Mouse (Mus musculus) stomach, embryonic 15.5 days (tissue): Measurements from ENCODE around the gene Bud13. TPM values are rescaled to one million over a fixed set of nuclear protein-coding genes. Genes with fewer than 3 reads are reported as not detected.

Source experiments
- ATAC-seq: fragments of 200-750 bp; cut with Nextera tagmentation; 2 replicates; pipeline ENCODE4 v1.8.0; 2017; ENCODE audit warnings: low read depth, moderate number of reproducible peaks, moderate TSS enrichment; ENCODE audit not compliant: insufficient read depth, low FRiP score
- H3K27ac ChIP-seq: fragments of 300-500 bp; sonication (generic); 2 replicates; pipeline ENCODE4 v1.5.1; 2015; ENCODE audit warnings: mild to moderate bottlenecking, inconsistent platforms
- H3K27me3 ChIP-seq: fragments of 300-500 bp; sonication (generic); replicated peaks from 2 replicates; pipeline ENCODE4 v1.6.1; 2015; ENCODE audit warnings: inconsistent platforms
- H3K36me3 ChIP-seq: fragments of 300-500 bp; sonication (generic); 2 replicates; pipeline ENCODE4 v1.6.1; 2015; ENCODE audit warnings: inconsistent platforms
- H3K4me1 ChIP-seq: fragments of 300-500 bp; sonication (generic); 2 replicates; pipeline ENCODE4 v1.6.1; 2015; ENCODE audit warnings: inconsistent platforms
- H3K4me2 ChIP-seq: fragments of 300-500 bp; sonication (generic); 2 replicates; pipeline ENCODE4 v1.6.1; 2015; ENCODE audit warnings: mild to moderate bottlenecking, inconsistent platforms
- H3K4me3 ChIP-seq: fragments of 300-500 bp; sonication (generic); replicated peaks from 2 replicates; pipeline ENCODE4 v1.5.1; 2015; ENCODE audit warnings: inconsistent platforms
- H3K9ac ChIP-seq: fragments of 300-500 bp; sonication (generic); 2 replicates; pipeline ENCODE4 v1.6.1; 2015; ENCODE audit warnings: inconsistent platforms
- H3K9me3 ChIP-seq: fragments of 300-500 bp; sonication (generic); 2 replicates; pipeline ENCODE4 v1.6.1; 2016; ENCODE audit warnings: inconsistent platforms
- WGBS: fragments of 180-500 bp; shearing (Covaris S2); methylation state at CpG from one replicate; pipeline ENCODE4 v1.1.7; 2015; 5-methylcytosine and 5-hydroxymethylcytosine counted together
- polyA plus RNA-seq: library from polyadenylated mRNA; unstranded; fragments of >200 nt; fragmentation: Nextera tagmentation; extraction: Ambion mirVana; gene quantifications from 2 replicates; pipeline ENCODE4 v1.2.1, GENCODE M21; 2015

The Bud13 gene
- polyA plus RNA-seq, 1 experiment from 2014 or later: 18.8 TPM

DNA sequence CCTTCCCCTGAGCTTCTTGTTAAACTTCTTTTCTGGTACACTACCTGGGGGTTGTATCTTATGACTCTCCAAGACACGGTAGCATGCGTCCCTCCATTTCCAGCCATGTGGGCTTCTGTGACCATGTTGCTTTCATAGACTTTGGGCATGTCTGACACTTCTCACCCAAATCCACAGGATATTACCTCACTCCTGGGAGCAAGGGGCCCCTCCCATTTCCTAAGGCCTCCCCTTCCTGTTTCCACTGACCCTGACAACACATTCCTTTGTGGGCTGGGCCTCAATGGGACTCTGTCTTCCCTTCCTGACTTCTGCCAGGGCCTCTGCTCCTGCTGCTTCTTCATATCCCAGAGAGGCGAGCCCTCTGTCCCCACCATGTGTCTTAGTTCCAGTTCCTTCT lies 25.3 kb upstream of the Bud13 start:
- Histone ChIP-seq H3K36me3 (no peaks in the 10 kb centered on the region), H3K9me3 (no peaks in the 10 kb centered on the region), H3K9ac (no peak overlapping the region), H3K4me2 (no peak overlapping the region), H3K4me3 (no peak overlapping the region), H3K4me1 (no peaks in the 10 kb centered on the region), H3K27me3 (no peaks in the 10 kb centered on the region), H3K27ac (no peak overlapping the region)
- ATAC-seq: no peak
- WGBS: 84% methylated on average over 3 of the region's 3 CpGs

DNA sequence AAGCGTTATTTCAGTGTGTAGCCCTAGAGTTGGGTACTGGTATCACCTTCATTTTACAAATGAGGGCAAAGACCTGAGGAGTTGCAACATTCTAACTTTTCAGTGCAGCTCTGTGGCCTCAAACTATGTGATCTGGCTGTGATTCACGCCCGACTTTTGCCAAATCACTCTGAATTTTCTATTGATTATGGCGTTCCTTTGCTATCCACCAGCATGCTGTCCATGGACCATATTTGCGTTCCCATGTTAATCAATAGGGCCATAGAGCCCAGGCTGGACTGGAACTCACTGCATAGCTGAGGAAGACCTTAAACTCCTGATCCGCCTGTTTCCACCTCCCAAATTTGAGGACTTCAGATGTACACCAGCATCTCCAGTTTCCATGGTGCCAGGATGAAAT lies 23.7 kb upstream of the Bud13 start:
- no peak overlapping the region for H3K9ac ChIP-seq
- no peak for ATAC-seq
- 82% methylated on average over 6 of the region's 6 CpGs for WGBS
- H3K27ac ChIP-seq: no peak overlapping the region
- no peaks in the 10 kb centered on the region for H3K9me3 ChIP-seq
- H3K4me3 ChIP-seq: no peak overlapping the region
- no peak overlapping the region for H3K4me2 ChIP-seq
- no peaks in the 10 kb centered on the region for H3K4me1 ChIP-seq
- H3K36me3 ChIP-seq: no peaks in the 10 kb centered on the region
- H3K27me3 ChIP-seq: no peaks in the 10 kb centered on the region

DNA sequence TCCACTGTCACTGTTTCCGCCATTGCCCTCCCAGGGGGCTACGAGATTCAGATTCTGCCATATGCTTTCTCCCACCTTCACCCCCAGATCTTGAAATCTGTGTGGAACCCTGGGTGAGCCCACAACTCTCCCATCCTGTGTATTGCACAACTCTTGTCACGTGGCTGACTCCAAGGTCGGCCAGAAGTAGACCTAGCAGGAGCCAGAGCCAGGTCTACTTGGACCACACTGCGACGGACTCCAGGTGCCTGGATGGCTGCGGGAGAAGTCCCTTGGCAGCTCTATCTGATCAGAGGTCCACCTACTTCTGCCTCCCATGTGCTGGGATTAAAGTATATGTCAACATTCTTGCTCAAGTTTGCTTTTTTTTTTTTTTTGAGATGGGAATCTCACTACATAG lies 21.7 kb upstream of the Bud13 start:
- Histone ChIP-seq H3K9ac (no peak overlapping the region), H3K27me3 (no peaks in the 10 kb centered on the region), H3K4me2 (no peak overlapping the region), H3K9me3 (no peaks in the 10 kb centered on the region), H3K4me1 (no peaks in the 10 kb centered on the region), H3K4me3 (no peak overlapping the region), H3K36me3 (no peaks in the 10 kb centered on the region), H3K27ac (no peak overlapping the region)
- WGBS: 81% methylated on average over 7 of the region's 7 CpGs
- no peak for ATAC-seq

DNA sequence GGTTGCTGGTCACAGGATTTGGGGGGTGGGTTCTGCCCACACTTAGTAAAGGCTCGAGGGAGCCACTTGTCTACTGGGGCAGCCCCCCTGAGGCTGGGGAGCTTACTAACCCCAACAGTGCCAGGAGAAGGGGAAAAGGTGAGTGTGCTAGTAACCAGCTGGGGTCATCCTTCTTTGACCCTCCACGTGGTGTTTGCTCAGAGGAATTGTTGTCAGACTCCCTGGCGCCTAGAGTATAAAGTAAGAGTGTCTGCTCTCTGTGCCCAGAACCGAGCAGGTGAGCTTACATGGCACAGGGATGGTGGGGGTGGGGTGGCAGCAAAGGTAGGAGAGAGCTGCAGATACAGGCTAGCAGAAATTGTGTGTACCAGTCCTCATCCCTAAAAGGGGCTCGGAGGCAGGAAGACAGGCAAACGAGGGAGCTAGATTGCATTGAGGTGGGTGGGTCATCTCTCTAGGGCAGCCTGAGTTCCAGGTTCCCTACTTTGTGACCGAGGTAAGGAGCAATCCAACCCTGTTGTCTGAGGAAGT lies 14.4 kb upstream of the Bud13 start, which contains the start of gene Apoa5:
TSS of gene Apoa5 (plus strand) at position 291 of the 531 bp plus-strand sequence.
- H3K9me3 ChIP-seq: no peaks in the 10 kb centered on the region
- peaks cover 16% of the 10 kb centered on the region; the same call in 1 of the 2 replicates for H3K27me3 ChIP-seq
- no peak within 1 kb of the TSS for H3K27ac ChIP-seq
- H3K9ac ChIP-seq: no peak within 1 kb of the TSS
- H3K36me3 ChIP-seq: no peaks in the 10 kb centered on the region
- H3K4me3 ChIP-seq: no peak within 1 kb of the TSS
- no peak for ATAC-seq
- H3K4me2 ChIP-seq: no peak within 1 kb of the TSS
- 41% methylated on average over 7 of the region's 7 CpGs for WGBS
- H3K4me1 ChIP-seq: 0 out of 2 replicates have a peak, but pooled peaks cover under 1% of the 10 kb centered on the region

DNA sequence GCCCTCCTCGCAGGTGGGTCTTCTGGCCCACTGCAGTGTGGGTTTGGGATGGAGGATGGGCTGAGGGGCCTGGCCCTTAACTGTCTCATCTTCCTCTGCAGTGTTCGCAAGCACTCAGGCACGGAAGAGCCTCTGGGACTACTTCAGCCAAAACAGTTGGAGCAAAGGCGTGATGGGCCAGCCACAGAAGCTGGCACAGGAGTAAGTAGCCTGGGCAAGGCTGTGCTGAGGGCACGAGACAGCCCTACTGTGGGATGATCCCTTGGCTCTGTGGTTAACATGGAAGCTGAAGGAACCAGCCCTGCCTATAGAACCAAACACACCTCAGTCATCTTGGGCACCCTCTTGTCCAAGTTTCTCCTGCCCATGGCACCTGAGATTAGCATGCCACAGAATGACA lies 13.7 kb upstream of the Bud13 start:
- 90% methylated on average over 5 of the region's 5 CpGs for WGBS
- Histone ChIP-seq H3K4me3 (no peak overlapping the region), H3K27me3 (peaks cover 16% of the 10 kb centered on the region; the same call in 1 of the 2 replicates), H3K4me1 (peaks cover 7% of the 10 kb centered on the region), H3K36me3 (no peaks in the 10 kb centered on the region), H3K9ac (no peak overlapping the region), H3K27ac (no peak overlapping the region), H3K9me3 (no peaks in the 10 kb centered on the region), H3K4me2 (no peak overlapping the region)
- ATAC-seq: no peak

DNA sequence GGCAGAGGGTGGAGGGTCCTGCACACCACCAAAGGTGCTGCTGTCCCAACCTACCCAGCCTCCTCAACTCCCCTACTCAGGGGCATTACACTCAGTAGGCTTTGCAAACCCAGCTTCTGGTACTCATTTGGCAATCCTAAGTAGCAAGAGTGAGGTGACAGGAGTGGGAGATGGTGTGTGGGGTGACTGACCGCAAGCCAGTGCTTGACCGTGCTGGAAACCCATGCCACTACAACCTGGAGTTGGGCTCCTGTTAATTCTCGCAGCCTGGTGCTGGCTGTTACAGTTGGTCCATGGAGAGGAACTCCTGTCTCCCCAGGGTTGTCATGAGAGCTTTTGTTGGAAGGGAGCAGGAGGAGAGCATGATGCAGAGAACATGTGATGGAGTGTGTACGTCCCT lies 12.0 kb upstream of the Bud13 start:
- Histone ChIP-seq H3K9ac (no peak overlapping the region), H3K4me1 (peaks cover 7% of the 10 kb centered on the region), H3K27me3 (peaks cover 16% of the 10 kb centered on the region; the same call in 1 of the 2 replicates), H3K9me3 (no peaks in the 10 kb centered on the region), H3K27ac (no peak overlapping the region), H3K4me2 (no peak overlapping the region), H3K36me3 (peaks cover 10% of the 10 kb centered on the region), H3K4me3 (no peak overlapping the region)
- no peak for ATAC-seq
- 92% methylated on average over 4 of the region's 4 CpGs for WGBS

DNA sequence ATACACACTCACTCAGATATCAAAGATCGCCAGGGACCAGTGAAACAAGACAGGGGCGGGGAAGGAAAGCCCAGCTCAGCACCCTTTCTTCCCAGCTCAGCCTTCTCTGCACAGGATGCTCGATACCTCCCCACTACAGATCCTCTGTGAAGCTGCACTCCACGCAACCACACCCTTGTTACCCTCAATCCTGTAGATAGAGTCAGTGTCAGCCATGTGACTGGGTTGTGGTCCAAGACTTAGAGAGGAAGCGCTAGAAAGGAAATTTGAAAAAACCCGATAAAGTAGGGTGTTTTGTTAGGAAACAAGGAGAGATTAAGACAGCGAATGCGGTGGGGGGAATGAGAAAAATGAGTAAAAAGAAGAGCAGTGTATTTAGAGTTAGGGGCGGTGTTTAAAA lies 10.7 kb upstream of the Bud13 start:
- Histone ChIP-seq H3K4me3 (peak overlapping the region; percentile 92; the same call in 1 of the 2 replicates), H3K9me3 (no peaks in the 10 kb centered on the region), H3K4me1 (peaks cover 7% of the 10 kb centered on the region), H3K27ac (no peak overlapping the region), H3K9ac (no peak overlapping the region), H3K4me2 (peak overlapping the region; percentile 73; the same call in 1 of the 2 replicates), H3K36me3 (peaks cover 23% of the 10 kb centered on the region), H3K27me3 (peaks cover 16% of the 10 kb centered on the region; the same call in 1 of the 2 replicates)
- 78% methylated on average over 9 of the region's 9 CpGs for WGBS
- ATAC-seq: no peak

DNA sequence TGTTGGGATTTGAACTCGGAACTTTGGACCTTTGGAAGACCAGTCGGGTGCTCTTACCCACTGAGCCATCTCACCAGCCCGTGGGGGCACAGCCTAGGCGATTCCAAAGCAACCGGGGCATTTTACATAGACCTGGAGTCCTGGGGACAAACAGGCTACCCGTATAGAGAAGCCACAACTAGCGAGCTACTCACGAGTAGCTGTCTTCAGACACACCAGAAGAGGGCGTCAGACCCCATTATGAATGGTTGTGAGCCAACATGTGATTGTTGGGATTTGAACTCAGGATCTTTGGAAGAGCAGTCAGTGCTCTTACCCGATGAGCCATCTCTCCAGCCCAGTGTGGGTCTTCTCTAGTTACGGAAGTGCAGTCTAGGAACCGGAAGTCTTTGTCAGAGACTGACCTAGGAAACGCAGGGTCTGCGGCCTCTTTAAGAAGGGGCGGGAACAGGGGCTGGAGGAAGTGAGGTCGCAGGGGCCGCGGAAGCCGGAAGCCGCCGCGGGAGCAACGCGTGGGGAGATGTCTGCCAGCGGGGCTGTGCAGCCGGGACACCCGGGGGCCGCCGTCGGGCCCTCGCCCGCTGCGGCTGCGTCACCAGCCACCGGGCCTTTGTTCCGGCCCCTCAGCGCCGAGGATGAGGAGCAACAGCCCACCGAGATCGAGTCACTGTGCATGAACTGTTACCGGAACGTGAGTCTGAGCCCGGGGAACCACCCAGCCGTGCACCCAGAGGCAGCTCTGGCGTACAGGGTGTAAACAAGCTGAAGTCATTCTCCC lies 9.9 kb upstream of the Bud13 start, which contains the start of gene Zpr1:
TSS of gene Zpr1 (plus strand) at position 388 of the 778 bp plus-strand sequence.
- peak within 1 kb of the TSS; percentile 73 for H3K4me2 ChIP-seq
- H3K4me1 ChIP-seq: peaks cover 7% of the 10 kb centered on the region
- no peaks in the 10 kb centered on the region for H3K9me3 ChIP-seq
- 5% methylated on average over 45 of the region's 45 CpGs for WGBS
- ATAC-seq: peak; percentile 90
- peaks cover 24% of the 10 kb centered on the region for H3K36me3 ChIP-seq
- H3K27ac ChIP-seq: peak within 1 kb of the TSS; percentile 69
- H3K4me3 ChIP-seq: peak within 1 kb of the TSS; percentile 92
- peaks cover 16% of the 10 kb centered on the region; the same call in 1 of the 2 replicates for H3K27me3 ChIP-seq
- H3K9ac ChIP-seq: peak within 1 kb of the TSS; percentile 60

DNA sequence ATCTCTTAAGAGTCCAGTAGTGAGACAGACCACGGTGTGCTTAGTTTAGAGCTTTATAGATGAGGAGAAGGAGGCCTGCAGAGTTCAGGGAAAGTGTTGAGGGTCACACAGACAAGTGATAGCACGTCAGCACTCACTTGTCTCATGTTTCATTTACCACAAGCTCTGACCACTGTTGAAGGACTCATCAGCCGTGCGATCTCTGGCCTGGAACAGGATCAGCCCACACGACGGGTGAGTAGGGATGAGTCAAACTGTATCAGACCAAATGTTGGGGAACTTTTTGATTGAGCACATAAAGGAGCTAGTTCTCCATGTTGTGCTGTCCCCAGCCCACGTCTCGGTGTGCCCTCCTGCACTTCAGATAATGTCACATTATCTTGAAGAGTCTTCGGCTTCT lies 8.3 kb upstream of the Bud13 start:
- Histone ChIP-seq H3K4me3 (no peak overlapping the region), H3K36me3 (peaks cover 28% of the 10 kb centered on the region), H3K9ac (no peak overlapping the region), H3K27me3 (peaks cover 11% of the 10 kb centered on the region; the same call in 1 of the 2 replicates), H3K4me1 (peaks cover 7% of the 10 kb centered on the region), H3K27ac (no peak overlapping the region), H3K9me3 (no peaks in the 10 kb centered on the region), H3K4me2 (0 out of 2 replicates have a peak overlapping the region, but pooled peaks have one; percentile 73)
- no peak for ATAC-seq
- 82% methylated on average over 9 of the region's 9 CpGs for WGBS

DNA sequence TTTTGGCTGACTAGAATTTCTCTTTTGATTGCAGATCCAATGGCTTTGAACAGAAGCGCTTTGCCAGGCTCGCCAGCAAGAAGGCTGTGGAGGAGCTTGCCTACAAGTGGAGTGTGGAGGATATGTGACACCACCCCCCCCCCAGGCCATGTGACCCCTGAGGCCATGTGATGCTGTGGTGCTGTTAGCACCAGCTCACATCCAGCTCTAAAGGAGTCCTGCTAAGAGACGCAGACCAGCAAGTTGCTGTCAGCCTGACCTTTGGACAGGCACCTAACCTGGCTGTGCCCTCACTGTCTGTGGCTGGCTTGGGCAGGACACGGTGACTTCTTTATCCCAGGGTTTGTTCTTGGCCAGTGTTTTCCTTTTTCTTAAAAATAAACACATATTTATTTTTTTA lies 15.6 kb downstream of the Bud13 start:
- H3K9me3 ChIP-seq: no peaks in the 10 kb centered on the region
- WGBS: 85% methylated on average over 4 of the region's 4 CpGs
- peaks cover 24% of the 10 kb centered on the region; the same call in 1 of the 2 replicates for H3K36me3 ChIP-seq
- H3K4me2 ChIP-seq: no peak overlapping the region
- no peak for ATAC-seq
- H3K4me3 ChIP-seq: no peak overlapping the region
- H3K27me3 ChIP-seq: no peaks in the 10 kb centered on the region
- no peak overlapping the region for H3K27ac ChIP-seq
- H3K4me1 ChIP-seq: no peaks in the 10 kb centered on the region
- no peak overlapping the region for H3K9ac ChIP-seq

DNA sequence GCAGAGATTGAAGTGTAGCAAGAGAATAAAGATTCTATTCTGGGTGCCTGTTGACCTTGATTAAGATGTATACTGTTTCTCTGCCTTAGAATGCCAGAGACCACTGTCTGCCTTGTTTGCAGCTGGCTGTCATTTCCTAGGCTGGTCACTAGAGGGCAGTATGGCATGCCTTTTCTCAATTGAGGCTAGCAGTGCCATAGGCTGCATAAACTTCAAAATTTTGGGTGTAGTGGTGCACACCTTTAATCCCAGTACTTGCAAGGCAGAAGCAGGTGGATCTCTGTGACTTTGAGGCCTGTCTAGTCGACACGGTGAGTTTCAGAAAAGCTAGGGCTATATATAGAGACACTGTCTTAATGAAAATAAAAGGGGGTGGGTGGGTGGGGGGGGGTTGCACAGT lies 19.3 kb downstream of the Bud13 start:
- no peaks in the 10 kb centered on the region for H3K4me1 ChIP-seq
- no peaks in the 10 kb centered on the region for H3K27me3 ChIP-seq
- no peak overlapping the region for H3K9ac ChIP-seq
- no peak overlapping the region for H3K27ac ChIP-seq
- no peak for ATAC-seq
- 13% methylated on average over 2 of the region's 2 CpGs for WGBS
- peaks cover 14% of the 10 kb centered on the region; the same call in 1 of the 2 replicates for H3K36me3 ChIP-seq
- H3K4me3 ChIP-seq: no peak overlapping the region
- no peak overlapping the region for H3K4me2 ChIP-seq
- no peaks in the 10 kb centered on the region for H3K9me3 ChIP-seq

DNA sequence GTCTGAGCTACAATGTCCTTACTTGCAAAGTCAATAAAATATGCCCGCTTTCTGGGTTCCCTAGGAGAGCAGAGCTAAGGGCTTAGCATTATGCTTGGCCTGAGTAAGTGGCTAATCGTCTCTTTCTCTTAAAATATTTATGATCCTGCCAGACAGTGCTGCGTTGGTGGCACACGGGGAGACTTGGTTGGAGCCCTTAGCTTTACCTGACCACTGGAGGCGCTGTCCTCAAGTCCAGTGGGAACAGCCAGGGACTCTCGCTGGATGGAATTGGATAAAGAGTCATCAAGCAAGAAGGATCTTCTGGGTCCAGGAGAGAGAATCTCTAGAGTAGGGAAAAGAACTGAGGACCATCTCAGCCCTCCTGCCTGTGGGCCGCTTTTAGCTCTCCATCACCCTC lies 26.3 kb downstream of the Bud13 start:
- no peaks in the 10 kb centered on the region for H3K27me3 ChIP-seq
- 0 out of 2 replicates have a peak, but pooled peaks cover 2% of the 10 kb centered on the region for H3K4me1 ChIP-seq
- H3K4me2 ChIP-seq: no peak overlapping the region
- no peak overlapping the region for H3K9ac ChIP-seq
- no peaks in the 10 kb centered on the region for H3K36me3 ChIP-seq
- H3K9me3 ChIP-seq: no peaks in the 10 kb centered on the region
- 8% methylated on average over 7 of the region's 7 CpGs for WGBS
- no peak overlapping the region for H3K4me3 ChIP-seq
- ATAC-seq: no peak
- no peak overlapping the region for H3K27ac ChIP-seq
